Mouse (Mus musculus) liver, adult 2 months (tissue): ENCODE results near the gene Bnc2.

Experiments used
- CTCF ChIP-seq: fragments of 200-500 bp; IDR thresholded peaks from 2 replicates; pipeline ENCODE4 v1.5.1; 2011; ENCODE audit warnings: low read depth, low read length, control low read depth
- POLR2A ChIP-seq: fragments of 200-500 bp; IDR thresholded peaks from 2 replicates; pipeline ENCODE4 v1.6.1; 2011; ENCODE audit warnings: low read length, control low read depth; ENCODE audit not compliant: insufficient read depth; ENCODE audit errors: extremely low read depth

- TF ChIP-seq CTCF (no peak), POLR2A (no peak)
These were observed 243.2 kb downstream of the Bnc2 start for GRCm38 (mm10) chr4:84431677-84432515.
